8 mouse cellular contexts compared by ENCODE assay signal in the genomic region with DNA sequence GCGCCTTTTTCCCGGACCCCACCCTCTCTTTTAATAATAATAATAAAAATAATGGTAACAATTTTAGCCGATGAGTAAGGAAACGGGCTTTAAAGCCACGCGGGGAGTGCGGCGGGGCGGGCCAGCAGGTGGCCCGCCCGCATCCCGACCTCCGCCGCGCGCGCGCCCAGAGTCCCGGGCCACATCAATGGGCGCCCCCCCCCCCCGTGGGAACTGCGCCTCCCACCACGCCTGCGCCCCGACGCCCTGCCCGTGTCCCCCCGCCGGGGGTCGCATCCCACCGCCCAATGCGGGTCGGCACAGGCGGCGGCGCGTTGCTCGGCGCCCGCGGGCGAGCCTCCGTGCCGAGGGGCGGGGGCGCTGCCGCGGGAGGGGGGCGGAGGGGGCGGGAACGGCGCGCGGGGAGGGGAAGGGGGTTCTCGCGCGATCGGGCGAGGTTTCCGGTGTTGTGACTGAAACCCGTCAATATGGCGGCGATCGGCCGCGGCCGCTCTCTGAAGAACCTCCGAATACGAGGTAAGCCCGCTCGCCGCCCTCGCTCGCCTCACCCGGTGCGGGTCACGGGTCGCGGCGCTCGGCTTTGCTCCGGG. TPM values are rescaled to one million over a fixed set of nuclear protein-coding genes. Genes with fewer than 3 reads are reported as not detected.
A peak's percentile ranks its signal among the peaks of the same experiment; 100 is the strongest.
DNase-seq lines count a peak whose midpoint lies in the region; ATAC-seq lines count a peak whose summit lies in the region.

Gene Rictor, plus strand, starts transcription at position 444 of the 590 bp plus-strand sequence.

- peak; percentile 73 for ATAC-seq in CD4-positive, CD25-positive, alpha-beta regulatory T cell, adult 4 months
- peak; percentile 81 for ATAC-seq in heart, embryonic 16.5 days (replicated peaks; ENCODE audit: extremely low read depth, insufficient read depth, low FRiP score)
- peak; percentile 92 for ATAC-seq in neural tube, embryonic 14.5 days (ENCODE audit: low read depth)

- H3K9ac ChIP-seq in heart, embryonic 16.5 days (ENCODE audit: low read length) = peak within 1 kb of the TSS; percentile 99
- peak within 1 kb of the TSS; percentile 91 for H3K9ac ChIP-seq in neural tube, embryonic 14.5 days (replicated peaks; ENCODE audit: low read depth, low read length)

- peaks cover 16% of the 10 kb centered on the region for H3K27me3 ChIP-seq in forebrain, embryonic 10.5 days (ENCODE audit: poor library complexity, severe bottlenecking)
- H3K27me3 ChIP-seq in heart, embryonic 16.5 days (ENCODE audit: control insufficient read depth, insufficient read depth, low read length) = no peaks in the 10 kb centered on the region
- H3K27me3 ChIP-seq in neural tube, embryonic 14.5 days (ENCODE audit: control insufficient read depth, insufficient read depth, low read length) = no peaks in the 10 kb centered on the region

- peak within 1 kb of the TSS; percentile 93 for H3K4me3 ChIP-seq in forebrain, embryonic 10.5 days
- H3K4me3 ChIP-seq in heart, embryonic 16.5 days (ENCODE audit: low read length) = peak within 1 kb of the TSS; percentile 96
- peak within 1 kb of the TSS; percentile 97 for H3K4me3 ChIP-seq in neural tube, embryonic 14.5 days (ENCODE audit: low read depth, low read length)

- DNase-seq in brain, embryonic 18.5 days (ENCODE audit: low read depth, low spot score) = peak; percentile 66
- peak; percentile 88 for DNase-seq in forebrain, embryonic 10.5 days (ENCODE audit: extremely low spot score, low spot score)
- peak; percentile 85 to 95 for DNase-seq in kidney, postnatal 36 days
- DNase-seq in lung, adult 18-20 months = peak; percentile 77 to 81
- DNase-seq in testis, postnatal 10 days (ENCODE audit: low spot score) = peak; percentile 93

- H3K4me2 ChIP-seq in heart, embryonic 16.5 days (ENCODE audit: low read depth, low read length) = peak within 1 kb of the TSS; percentile 81
- H3K4me2 ChIP-seq in neural tube, embryonic 14.5 days (ENCODE audit: low read depth, low read length) = peak within 1 kb of the TSS; percentile 87

- WGBS in forebrain, embryonic 10.5 days = under 1% methylated on average over 55 of the region's 82 CpGs
- WGBS in heart, embryonic 16.5 days = under 1% methylated on average over 60 of the region's 82 CpGs
- under 1% methylated on average over 43 of the region's 82 CpGs for WGBS in neural tube, embryonic 14.5 days

- H3K36me3 ChIP-seq in forebrain, embryonic 10.5 days (replicated peaks) = no peaks in the 10 kb centered on the region
- H3K36me3 ChIP-seq in heart, embryonic 16.5 days (ENCODE audit: control insufficient read depth, insufficient read depth) = no peaks in the 10 kb centered on the region
- no peaks in the 10 kb centered on the region for H3K36me3 ChIP-seq in neural tube, embryonic 14.5 days (ENCODE audit: control insufficient read depth, insufficient read depth, low read length)

- peak within 1 kb of the TSS; percentile 96 for H3K27ac ChIP-seq in forebrain, embryonic 10.5 days
- peak within 1 kb of the TSS; percentile 94 for H3K27ac ChIP-seq in heart, embryonic 16.5 days (ENCODE audit: low read length)
- H3K27ac ChIP-seq in neural tube, embryonic 14.5 days (ENCODE audit: low read depth, low read length) = peak within 1 kb of the TSS; percentile 94

- no peaks in the 10 kb centered on the region for H3K9me3 ChIP-seq in forebrain, embryonic 10.5 days
- H3K9me3 ChIP-seq in heart, embryonic 16.5 days (replicated peaks; ENCODE audit: control insufficient read depth, low read length) = no peaks in the 10 kb centered on the region
- no peaks in the 10 kb centered on the region for H3K9me3 ChIP-seq in neural tube, embryonic 14.5 days (ENCODE audit: control insufficient read depth, low read length)

- H3K4me1 ChIP-seq in forebrain, embryonic 10.5 days = peaks cover 19% of the 10 kb centered on the region
- H3K4me1 ChIP-seq in heart, embryonic 16.5 days (ENCODE audit: control insufficient read depth, insufficient read depth, low read length) = peaks cover 22% of the 10 kb centered on the region
- peaks cover 10% of the 10 kb centered on the region; the same call in 1 of the 2 replicates for H3K4me1 ChIP-seq in neural tube, embryonic 14.5 days (ENCODE audit: control insufficient read depth, insufficient read depth, low read length)

RNA-seq across cellular contexts. Expression of gene Rictor, which starts in this region (rescaled TPM):
- polyA plus RNA-seq in CD4-positive, CD25-positive, alpha-beta regulatory T cell, adult 4 months (2017; shearing (Covaris generic)) = 10 to 100 TPM; 27.3 to 30.9 TPM
- polyA plus RNA-seq in forebrain, embryonic 10.5 days (2016; fragmentation: Nextera tagmentation; extraction: Ambion mirVana) = 33.5 and 36.1 TPM in 2 replicates
- polyA plus RNA-seq in heart, embryonic 16.5 days (2015; fragmentation: Nextera tagmentation; extraction: Ambion mirVana) = 29.9 and 33.0 TPM in 2 replicates
- polyA plus RNA-seq in neural tube, embryonic 14.5 days (2014; fragmentation: Nextera tagmentation; extraction: Ambion mirVana) = 60.6 and 61.0 TPM in 2 replicates

Comparison
In these comparisons a context has a peak if more than half of its experiments do, and no peak if none do; other contexts are left out.
1. Peak in every context shown above with its lines: DNase-seq, ATAC-seq, H3K4me3 ChIP-seq and H3K27ac ChIP-seq.